Mouse (Mus musculus) megakaryocyte, embryonic 14.5 days (primary cell): ENCODE measurements around the gene Rnf212.

ENCODE experiments used
- FLI1 ChIP-seq: IDR thresholded peaks from 2 replicates; pipeline ENCODE4 v1.6.1; 2012; ENCODE audit warnings: low read length, inconsistent platforms, mixed read lengths
- GATA1 ChIP-seq: IDR thresholded peaks from 3 replicates; pipeline ENCODE4 v1.6.1; 2012; ENCODE audit warnings: mixed read lengths, low read length, inconsistent platforms, borderline replicate concordance

DNA sequence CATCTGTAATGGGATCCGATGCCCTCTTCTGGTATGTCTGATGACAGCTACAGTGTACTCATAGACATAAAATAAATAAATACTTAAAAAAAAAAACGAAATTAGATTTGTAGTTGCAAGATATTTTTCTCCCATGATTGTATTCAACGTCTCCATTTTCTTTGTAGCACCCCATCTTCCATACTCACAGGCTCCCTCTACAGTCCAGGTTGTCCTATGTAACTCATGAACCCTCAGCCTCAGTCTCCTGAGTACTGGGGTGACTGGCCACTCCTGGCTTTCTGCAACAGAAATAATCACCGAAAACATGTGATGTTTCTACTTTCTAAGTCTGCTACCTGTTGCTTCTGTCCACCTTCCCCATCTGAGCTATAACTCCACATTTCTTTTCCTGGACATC lies 83.6 kb downstream of the Rnf212 start:
- TF ChIP-seq FLI1 = no peak
- TF ChIP-seq GATA1 = no peak
